Mouse (Mus musculus): ENCODE results near the gene Tomm40l.
A peak's percentile ranks its signal among the peaks of the same experiment; 100 is the strongest.

Gene Tomm40l

GRCm38 (mm10) chr1:171193911-171194830, 28.1 kb downstream of the Tomm40l start:
- DNase-seq (ENCODE audit: low read depth, low spot score), result no peak

GRCm38 (mm10) chr1:171193093-171193840, 29.0 kb downstream of the Tomm40l start:
- peak; percentile 36 for DNase-seq (ENCODE audit: low read depth, low spot score)

- no peak for DNase-seq (ENCODE audit: low read depth, low spot score)
These were observed 30.0 kb downstream of the Tomm40l start for GRCm38 (mm10) chr1:171192283-171192682.

GRCm38 (mm10) chr1:171190832-171191231, 31.5 kb downstream of the Tomm40l start:
- DNase-seq (ENCODE audit: low read depth, low spot score), result no peak

GRCm38 (mm10) chr1:171189476-171190114, 32.7 kb downstream of the Tomm40l start:
- DNase-seq (ENCODE audit: low read depth, low spot score), result no peak

GRCm38 (mm10) chr1:171189046-171189445, 33.3 kb downstream of the Tomm40l start:
- DNase-seq (ENCODE audit: low read depth, low spot score), result no peak

- DNase-seq (ENCODE audit: low read depth, low spot score), result peak; percentile 41
These were observed 34.2 kb downstream of the Tomm40l start for GRCm38 (mm10) chr1:171187851-171188700.

- DNase-seq (ENCODE audit: low read depth, low spot score), result no peak
These were observed 36.7 kb downstream of the Tomm40l start for GRCm38 (mm10) chr1:171185655-171186054.

- DNase-seq (ENCODE audit: low read depth, low spot score), result no peak
These were observed 38.0 kb downstream of the Tomm40l start for GRCm38 (mm10) chr1:171184314-171184713.

- no peak for DNase-seq (ENCODE audit: low read depth, low spot score)
These were observed 38.7 kb downstream of the Tomm40l start for GRCm38 (mm10) chr1:171183620-171184019.

GRCm38 (mm10) chr1:171183025-171183424, 39.3 kb downstream of the Tomm40l start:
- DNase-seq (ENCODE audit: low read depth, low spot score), result no peak

GRCm38 (mm10) chr1:171179487-171180171, 42.7 kb downstream of the Tomm40l start:
- no peak for DNase-seq (ENCODE audit: low read depth, low spot score)

GRCm38 (mm10) chr1:171172779-171173178, 49.5 kb downstream of the Tomm40l start:
- DNase-seq (ENCODE audit: low read depth, low spot score), result no peak

GRCm38 (mm10) chr1:171171138-171171537, 51.2 kb downstream of the Tomm40l start:
- DNase-seq (ENCODE audit: low read depth, low spot score), result no peak

- DNase-seq (ENCODE audit: low read depth, low spot score), result no peak
These were observed 52.4 kb downstream of the Tomm40l start for GRCm38 (mm10) chr1:171169913-171170312.

GRCm38 (mm10) chr1:171168906-171169305, 53.4 kb downstream of the Tomm40l start:
- no peak for DNase-seq (ENCODE audit: low read depth, low spot score)

Data from mesoderm, embryonic 11.5 days (tissue).